ENCODE assay signal across 27 mouse cellular contexts in genomic region chr6:18076986-18077385, GRCm38 (mm10). TPM values are rescaled to one million over a fixed set of nuclear protein-coding genes. Genes with fewer than 3 reads are reported as not detected.
"Had no signal": no experiment of that assay in that cellular context is flagged by ENCODE, and none has a peak within 500 bp of the region (broad histone marks: within the 10 kb centered on the region; RNA-seq: fewer than 3 reads in every experiment).

No protein-coding gene starts in this region.

- H3K27me3 ChIP-seq: limb, embryonic 12.5 days; limb, embryonic 15.5 days had no signal

- H3K9me3 ChIP-seq: limb, embryonic 12.5 days; limb, embryonic 15.5 days had no signal

- H3K36me3 ChIP-seq: limb, embryonic 12.5 days; limb, embryonic 15.5 days had no signal

- H3K4me1 ChIP-seq: limb, embryonic 15.5 days had no signal

- H3K27ac ChIP-seq: limb, embryonic 12.5 days; limb, embryonic 15.5 days; liver, embryonic 14.5 days had no signal

- DNase-seq: kidney, adult 18-20 months; kidney, adult 9 months; kidney, postnatal 14 days; kidney, postnatal 4 days; left cerebral cortex, postnatal 4 days; liver, postnatal 0 days; lung, postnatal 14 days; midbrain, embryonic 14.5 days; thymus, adult 18-20 months; thymus, postnatal 36 days had no signal

- H3K4me2 ChIP-seq: limb, embryonic 12.5 days; limb, embryonic 15.5 days; liver, embryonic 11.5 days; midbrain, embryonic 11.5 days had no signal

- H3K4me3 ChIP-seq: limb, embryonic 12.5 days; limb, embryonic 15.5 days had no signal

- H3K9ac ChIP-seq: limb, embryonic 12.5 days; limb, embryonic 15.5 days; liver, embryonic 14.5 days; liver, postnatal 0 days had no signal

- ATAC-seq: liver, postnatal 0 days had no signal

RNA-seq across cellular contexts. Expression of gene Asz1, which starts 31.9 kb away (rescaled TPM):
- total RNA-seq: layer of hippocampus, adult 18-20 months; layer of hippocampus, postnatal 14 days; left cerebral cortex, adult 8-10 months; left cerebral cortex, postnatal 14 days; left cerebral cortex, postnatal 4 days; megakaryocyte progenitor cell, adult 5-6 weeks; megakaryocyte-erythroid progenitor cell, adult 5-6 weeks; midbrain, postnatal 0 days had no signal
- polyA plus RNA-seq: limb, embryonic 12.5 days; limb, embryonic 15.5 days; liver, embryonic 14.5 days; liver, postnatal 0 days; midbrain, embryonic 11.5 days; midbrain, embryonic 14.5 days; midbrain, postnatal 0 days; neural tube, embryonic 11.5 days; neural tube, embryonic 14.5 days; small intestine, adult 2 months; spleen, adult 2 months; stomach, embryonic 16.5 days had no signal

RNA-seq across cellular contexts. Expression of gene Wnt2, which starts 46.6 kb away (rescaled TPM):
- total RNA-seq: megakaryocyte progenitor cell, adult 5-6 weeks; megakaryocyte-erythroid progenitor cell, adult 5-6 weeks; midbrain, postnatal 0 days had no signal
